Mouse (Mus musculus) cerebellum, adult 11-12 months (tissue): ENCODE data around the gene Vps45.

Experiments used
- DNase-seq: peaks from one replicate; pipeline ENCODE4 v3.0.0; 2022

Vps45 gene

GRCm38 (mm10) chr3:96058231-96058896, at the start of gene Vps45:
Gene Vps45 (minus strand): TSS chr3:96058466.
- peak; percentile 75 for DNase-seq

GRCm38 (mm10) chr3:96106151-96106550, 47.9 kb upstream of the Vps45 start:
- no peak for DNase-seq

- DNase-seq: no peak
Measured at GRCm38 (mm10) chr3:96105232-96105747, 47.0 kb upstream of the Vps45 start.

GRCm38 (mm10) chr3:96104261-96105065, 46.2 kb upstream of the Vps45 start, which contains the start of gene Otud7b:
Gene Otud7b (plus strand): TSS chr3:96104527.
- peak; percentile 85 for DNase-seq

- no peak for DNase-seq
Measured at GRCm38 (mm10) chr3:96103901-96104260, 45.6 kb upstream of the Vps45 start.

- peak; percentile 52 for DNase-seq
Measured at GRCm38 (mm10) chr3:96102100-96102872, 44.0 kb upstream of the Vps45 start.

GRCm38 (mm10) chr3:96098616-96099267, 40.5 kb upstream of the Vps45 start:
- DNase-seq: no peak

- DNase-seq: no peak
Measured at GRCm38 (mm10) chr3:96098168-96098567, 39.9 kb upstream of the Vps45 start.

GRCm38 (mm10) chr3:96094203-96094602, 35.9 kb upstream of the Vps45 start:
- DNase-seq: no peak

- no peak for DNase-seq
Measured at GRCm38 (mm10) chr3:96093509-96093908, 35.2 kb upstream of the Vps45 start.

GRCm38 (mm10) chr3:96091966-96092365, 33.7 kb upstream of the Vps45 start:
- no peak for DNase-seq

GRCm38 (mm10) chr3:96091146-96091545, 32.9 kb upstream of the Vps45 start:
- DNase-seq: no peak

GRCm38 (mm10) chr3:96089882-96090489, 31.7 kb upstream of the Vps45 start:
- no peak for DNase-seq

GRCm38 (mm10) chr3:96087801-96088200, 29.5 kb upstream of the Vps45 start:
- no peak for DNase-seq

- DNase-seq: no peak
Measured at GRCm38 (mm10) chr3:96087219-96087618, 29.0 kb upstream of the Vps45 start.

- no peak for DNase-seq
Measured at GRCm38 (mm10) chr3:96084146-96084755, 26.0 kb upstream of the Vps45 start.

- DNase-seq: no peak
Measured at GRCm38 (mm10) chr3:96082714-96083508, 24.6 kb upstream of the Vps45 start.

- DNase-seq: no peak
Measured at GRCm38 (mm10) chr3:96082100-96082499, 23.8 kb upstream of the Vps45 start.

GRCm38 (mm10) chr3:96081650-96082049, 23.4 kb upstream of the Vps45 start:
- DNase-seq: no peak

GRCm38 (mm10) chr3:96081006-96081405, 22.7 kb upstream of the Vps45 start:
- no peak for DNase-seq

GRCm38 (mm10) chr3:96078711-96079110, 20.4 kb upstream of the Vps45 start:
- DNase-seq: no peak
